Mouse (Mus musculus): ENCODE data around the gene 4930524J08Rik. TPM values are rescaled to one million over a fixed set of nuclear protein-coding genes. Genes with fewer than 3 reads are reported as not detected.

The 4930524J08Rik gene
- 1 to 10 TPM; 1.5 to 3.6 TPM for total RNA-seq (2023)

GRCm38 (mm10) chr5:99978699-99979442 is at the start of gene 4930524J08Rik, which contains the start of gene Hnrnpd:
Gene 4930524J08Rik (plus strand): TSS chr5:99979061.
Gene Hnrnpd (minus strand): TSS chr5:99978938.

Other genes starting within 250 kb of the 4930524J08Rik start
- gene Rasgef1b, start 250.0 kb upstream of the 4930524J08Rik start, total RNA-seq (2023): 1 to 10 TPM; 1.3 to 2.5 TPM
- gene Vamp9, start 72.8 kb upstream of the 4930524J08Rik start, total RNA-seq (2023): not detected
- 100 to 1,000 TPM; 231 to 241 TPM for gene Hnrnpd, start 123 bp upstream of the 4930524J08Rik start, total RNA-seq (2023)
- gene Hnrnpdl, start 60.6 kb downstream of the 4930524J08Rik start, total RNA-seq (2023): 100 to 1,000 TPM; 164 to 165 TPM
- gene Enoph1, start 60.9 kb downstream of the 4930524J08Rik start, total RNA-seq (2023): 10 to 100 TPM; 12.7 to 13.4 TPM
- under 1 TPM in 1 of 2 experiments, not detected in 1; 0.13 TPM for gene Tmem150c, start 180.7 kb downstream of the 4930524J08Rik start, total RNA-seq (2023)